Mouse (Mus musculus): ENCODE results near the gene Isoc2b.
"Not testable (repeated sequence)": the region's sequence is repeated elsewhere in the genome, so short reads cannot be mapped to it uniquely, and the experiment has no call there.

Isoc2b gene

DNA sequence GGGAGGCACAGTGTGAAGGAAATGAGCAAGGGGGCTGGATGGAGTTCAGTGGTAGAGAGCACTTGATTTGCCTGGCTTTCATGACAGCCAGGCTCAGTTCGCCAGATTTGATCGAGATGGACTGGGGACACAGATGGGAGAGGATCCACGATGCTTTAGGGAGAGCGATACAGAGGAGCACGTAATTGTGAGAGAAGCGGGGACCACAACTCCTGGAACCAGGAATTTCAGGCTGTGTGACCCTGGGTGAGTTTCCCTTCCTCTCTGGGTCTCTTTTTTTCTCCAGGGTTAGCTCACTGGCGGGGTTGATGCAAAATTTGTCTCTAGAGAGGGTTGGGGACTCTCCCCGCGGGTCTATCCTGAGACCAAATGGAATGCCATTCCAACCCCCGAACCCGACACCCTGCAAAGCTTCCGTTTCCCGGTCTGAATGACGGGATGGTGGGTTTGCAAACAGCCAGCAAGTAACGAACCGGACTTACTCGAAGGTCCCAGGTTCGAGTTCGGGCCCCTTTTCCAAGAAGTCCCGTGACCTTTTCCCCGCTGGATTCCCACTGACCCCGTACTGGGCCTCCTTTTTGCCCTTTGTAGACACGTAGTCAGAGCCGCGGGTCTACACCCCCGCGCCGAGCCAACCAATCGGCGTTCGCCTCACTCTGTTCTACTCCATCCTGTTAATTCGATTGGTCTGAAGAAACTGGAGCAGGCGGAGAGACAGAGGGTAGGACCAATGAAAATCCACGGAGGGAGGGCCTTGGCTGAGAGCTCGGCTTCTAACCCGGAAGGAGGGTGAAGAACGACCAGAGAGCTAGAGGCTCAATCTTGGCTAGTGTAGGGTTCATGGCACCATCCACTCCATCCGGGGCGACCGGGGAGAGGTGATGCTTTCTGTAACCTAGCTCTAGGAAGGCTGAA is 4.2 kb downstream of the Isoc2b start:
- peak; percentile 95 for DNase-seq (ENCODE audit: low read depth)

GRCm38 (mm10) chr7:4865090-4865489 is 5.0 kb downstream of the Isoc2b start:
- no peak for DNase-seq (ENCODE audit: low read depth)

DNA sequence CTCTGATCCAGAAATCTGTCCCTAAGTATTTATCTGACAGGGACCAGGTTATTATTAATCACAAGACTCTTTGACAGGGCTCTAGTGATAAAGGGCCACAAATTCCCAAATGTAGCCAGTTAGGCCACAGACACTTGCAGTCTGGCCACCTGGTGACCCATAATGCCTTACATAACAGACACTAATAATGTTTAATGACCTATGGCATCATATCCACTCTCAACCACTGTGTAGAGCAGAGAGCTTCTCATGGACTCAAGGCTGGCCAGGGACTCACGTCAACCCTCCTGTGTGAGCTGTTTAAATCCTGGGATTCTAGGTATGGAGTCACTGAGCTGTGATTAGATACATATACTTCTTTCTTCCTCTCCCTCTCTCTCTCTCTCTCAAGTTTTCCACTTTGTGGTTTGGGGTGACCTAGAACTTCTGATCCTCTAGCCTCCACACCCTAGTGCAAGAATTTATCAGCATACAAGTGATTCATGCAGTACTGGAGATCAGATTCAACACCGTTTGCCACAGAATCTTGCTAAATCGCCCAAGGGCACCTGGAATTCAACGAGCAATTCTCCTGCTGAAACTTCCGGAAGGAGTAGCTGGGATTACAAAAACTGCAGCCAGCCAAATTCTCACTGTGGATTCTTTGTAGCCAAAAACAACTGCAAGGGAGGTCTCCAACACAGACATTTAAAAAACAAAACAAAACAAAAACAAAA is 5.8 kb downstream of the Isoc2b start:
- DNase-seq (ENCODE audit: low read depth): no peak

GRCm38 (mm10) chr7:4863541-4864080 is 6.4 kb downstream of the Isoc2b start:
- no peak for DNase-seq (ENCODE audit: low read depth)

- no peak for DNase-seq (ENCODE audit: low read depth)
These were observed 7.0 kb downstream of the Isoc2b start for GRCm38 (mm10) chr7:4863041-4863440.

DNA sequence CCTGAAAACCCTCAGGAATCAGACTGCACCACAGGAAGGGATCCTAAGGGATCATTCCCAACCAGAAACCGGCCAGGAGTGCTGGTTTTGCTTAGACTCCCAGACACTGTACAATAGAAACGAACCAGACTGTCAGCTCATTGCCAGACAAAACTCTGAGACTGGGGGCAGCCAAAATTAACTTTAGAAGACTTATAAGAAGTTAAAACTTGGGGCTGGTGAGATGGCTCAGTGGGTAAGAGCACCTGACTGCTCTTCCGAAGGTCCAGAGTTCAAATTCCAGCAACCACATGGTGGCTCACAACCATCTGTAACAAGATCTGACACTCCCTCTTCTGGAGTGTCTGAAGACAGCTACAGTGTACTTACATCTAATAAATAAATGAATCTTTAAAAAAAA is 9.1 kb downstream of the Isoc2b start:
- not testable (repeated sequence) for DNase-seq (ENCODE audit: low read depth)

GRCm38 (mm10) chr7:4859418-4859978 is 10.6 kb downstream of the Isoc2b start:
- no peak for DNase-seq (ENCODE audit: low read depth)

- no peak for DNase-seq (ENCODE audit: low read depth)
These were observed 12.7 kb downstream of the Isoc2b start for GRCm38 (mm10) chr7:4857321-4857720.

DNA sequence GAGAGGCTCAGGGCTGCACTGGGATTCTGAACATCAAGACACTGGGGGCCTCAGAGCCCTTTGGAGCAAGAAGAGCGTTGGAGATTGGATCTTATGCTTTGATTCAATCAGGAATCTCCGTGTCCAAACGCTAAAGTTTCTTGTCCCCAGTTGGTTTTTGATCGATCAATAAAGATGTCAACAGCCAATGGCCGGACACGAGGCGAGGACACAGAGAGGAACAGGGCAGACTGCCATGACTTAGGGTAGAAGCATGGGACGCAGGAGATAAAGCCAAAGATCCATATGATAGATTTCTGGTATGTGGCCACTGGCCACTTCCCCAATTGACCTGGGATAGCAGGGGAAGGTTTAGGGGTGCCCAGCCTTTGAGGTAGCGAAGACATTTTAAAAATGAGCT is 13.6 kb downstream of the Isoc2b start:
- DNase-seq (ENCODE audit: low read depth): no peak

DNA sequence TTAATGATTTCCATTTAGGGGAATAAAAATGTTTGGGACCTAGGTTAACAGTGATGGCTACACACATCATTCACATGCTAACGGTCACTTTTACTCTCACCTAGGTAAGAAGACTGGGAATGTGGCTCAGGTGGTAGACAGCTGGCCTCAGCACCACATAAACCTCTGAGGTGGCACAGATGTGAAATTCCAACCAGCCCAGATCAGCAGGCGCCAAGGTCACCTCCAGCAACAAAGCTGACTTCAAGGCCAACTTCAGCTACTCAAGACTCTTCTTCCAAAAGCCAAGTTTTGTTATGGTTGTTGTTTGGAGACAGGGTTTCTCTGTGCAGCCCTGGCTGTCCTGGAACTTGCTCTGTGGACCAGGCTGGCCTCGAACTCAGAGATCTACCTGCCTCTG is 16.4 kb downstream of the Isoc2b start:
- no peak for DNase-seq (ENCODE audit: low read depth)

- no peak for DNase-seq (ENCODE audit: low read depth)
These were observed 18.8 kb downstream of the Isoc2b start for GRCm38 (mm10) chr7:4851315-4851688.

DNA sequence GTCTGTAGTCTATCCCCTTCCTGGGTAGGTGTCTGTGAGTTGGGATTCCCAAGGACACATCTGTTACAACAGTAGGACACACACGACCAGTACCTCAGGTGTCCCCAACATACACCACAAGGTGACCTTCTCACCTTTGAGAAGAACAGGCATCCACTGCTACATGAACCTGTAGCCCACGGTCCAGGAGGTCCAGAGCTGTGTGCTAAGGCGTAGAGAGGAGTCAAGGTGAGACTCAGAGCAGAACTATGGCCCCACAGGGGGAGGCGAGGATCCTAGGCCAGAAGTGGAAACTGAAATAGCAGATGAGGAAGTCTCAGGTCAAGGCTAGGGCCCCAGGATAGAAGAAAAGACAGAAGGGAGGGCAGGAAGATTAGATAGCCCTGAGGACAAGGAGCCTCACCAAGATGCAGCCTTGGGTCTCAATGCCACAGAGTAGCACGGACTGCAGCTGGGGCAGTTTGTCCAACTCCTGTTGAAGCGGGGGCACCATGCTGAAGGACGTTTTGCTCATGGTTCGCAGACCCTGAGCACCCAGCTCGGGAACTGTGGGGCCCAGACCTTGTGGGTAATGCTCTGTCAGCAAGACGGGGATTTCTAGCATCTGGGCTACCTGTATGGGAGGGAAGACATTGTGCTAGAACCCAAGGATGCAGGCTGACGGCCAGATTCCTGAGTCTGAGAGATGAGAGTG is 19.3 kb downstream of the Isoc2b start:
- no peak for DNase-seq (ENCODE audit: low read depth)

- DNase-seq (ENCODE audit: low read depth): no peak
These were observed 20.7 kb downstream of the Isoc2b start for GRCm38 (mm10) chr7:4849372-4849771.

DNA sequence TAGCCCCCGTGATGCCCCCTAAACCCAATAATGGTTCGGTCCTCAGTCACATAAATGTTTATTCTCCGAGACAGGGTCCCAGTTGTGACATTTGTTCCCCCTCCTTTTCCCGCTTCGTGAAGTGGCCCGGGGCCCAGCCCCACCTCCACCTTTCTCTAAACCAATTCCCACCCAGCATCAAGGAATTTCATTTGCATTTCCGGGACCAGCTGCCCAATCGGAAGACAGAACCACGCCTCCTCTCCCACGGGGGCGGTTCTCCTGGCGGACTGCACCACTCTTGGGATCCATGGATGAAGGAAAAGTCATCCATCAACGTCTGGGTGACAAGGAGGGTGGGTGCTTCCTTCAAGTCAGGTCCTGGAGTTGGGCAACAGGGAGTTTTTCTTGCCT is 25.1 kb downstream of the Isoc2b start:
- no peak for DNase-seq (ENCODE audit: low read depth)

DNA sequence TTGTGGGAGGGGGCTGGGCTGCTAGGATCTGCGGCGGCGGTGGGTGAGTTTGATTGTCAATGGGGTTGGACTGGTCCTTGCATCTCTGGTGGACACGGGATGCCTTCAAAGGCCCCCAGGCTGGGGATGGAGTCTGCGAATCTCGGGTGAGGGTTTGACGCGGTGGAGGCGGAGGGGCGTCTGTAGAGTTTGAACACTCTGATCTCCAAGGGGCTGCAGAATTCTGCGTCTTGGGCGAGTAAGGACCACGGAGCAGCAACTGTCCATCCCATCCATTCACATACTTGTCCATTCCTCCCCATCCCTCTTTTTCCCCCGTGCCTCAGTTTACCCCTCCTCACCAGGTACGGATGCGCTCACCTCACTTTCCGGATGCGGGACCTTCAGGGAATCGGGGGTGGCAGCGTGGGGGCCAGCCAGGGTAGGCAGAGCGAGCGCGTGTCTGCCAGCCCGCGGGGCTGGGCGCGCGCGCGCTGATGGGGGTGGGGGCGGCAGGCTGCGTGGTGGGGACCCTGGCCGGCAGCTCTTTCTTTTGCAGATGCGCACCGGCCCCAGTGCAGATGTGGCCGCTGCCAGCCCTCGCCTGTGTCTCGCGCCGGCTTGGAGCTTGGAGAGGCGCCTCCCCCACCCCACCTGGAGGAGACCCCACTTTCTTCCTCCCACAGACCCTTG is 25.7 kb downstream of the Isoc2b start, which contains the start of gene Shisa7:
Shisa7 (minus strand) TSS at position 452 of the 672 bp plus-strand sequence.
- DNase-seq (ENCODE audit: low read depth): no peak

DNA sequence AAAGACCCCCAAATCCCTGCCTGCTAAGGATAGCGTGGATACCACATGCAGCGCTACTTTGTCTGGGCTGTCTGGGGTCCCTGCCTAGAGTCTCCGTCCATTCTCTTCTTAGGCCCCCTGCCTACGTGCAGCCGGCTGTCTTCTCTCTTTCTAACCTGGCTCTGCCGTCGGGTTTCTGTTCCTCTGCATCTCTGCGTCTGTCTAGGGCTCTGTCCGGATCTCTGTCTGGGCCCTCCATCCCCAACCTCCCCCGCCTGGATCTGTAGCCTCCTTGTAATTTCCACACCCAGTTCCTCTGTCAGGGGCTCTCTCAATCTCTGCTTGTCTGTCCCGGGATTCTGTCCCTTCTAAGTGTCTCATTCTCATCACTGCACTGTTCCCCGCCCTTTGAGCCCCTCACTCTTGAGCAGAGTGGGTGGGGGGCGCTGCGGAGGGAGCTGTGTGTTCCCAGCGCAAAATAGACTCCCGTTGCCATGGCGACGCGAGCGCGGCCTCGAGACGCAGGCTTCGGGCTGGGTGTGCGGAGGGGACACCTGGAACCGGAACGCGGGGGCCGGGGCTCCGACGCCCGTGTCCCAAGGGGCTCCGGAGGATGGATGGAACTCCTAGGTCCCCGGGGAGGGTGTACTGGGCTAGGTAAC is 26.3 kb downstream of the Isoc2b start:
- DNase-seq (ENCODE audit: low read depth): no peak

- DNase-seq (ENCODE audit: low read depth): no peak
These were observed 27.4 kb downstream of the Isoc2b start for GRCm38 (mm10) chr7:4842634-4843131.

GRCm38 (mm10) chr7:4842077-4842476 is 28.0 kb downstream of the Isoc2b start:
- DNase-seq (ENCODE audit: low read depth): no peak

GRCm38 (mm10) chr7:4837639-4838038 is 32.4 kb downstream of the Isoc2b start:
- DNase-seq (ENCODE audit: low read depth): no peak

DNA sequence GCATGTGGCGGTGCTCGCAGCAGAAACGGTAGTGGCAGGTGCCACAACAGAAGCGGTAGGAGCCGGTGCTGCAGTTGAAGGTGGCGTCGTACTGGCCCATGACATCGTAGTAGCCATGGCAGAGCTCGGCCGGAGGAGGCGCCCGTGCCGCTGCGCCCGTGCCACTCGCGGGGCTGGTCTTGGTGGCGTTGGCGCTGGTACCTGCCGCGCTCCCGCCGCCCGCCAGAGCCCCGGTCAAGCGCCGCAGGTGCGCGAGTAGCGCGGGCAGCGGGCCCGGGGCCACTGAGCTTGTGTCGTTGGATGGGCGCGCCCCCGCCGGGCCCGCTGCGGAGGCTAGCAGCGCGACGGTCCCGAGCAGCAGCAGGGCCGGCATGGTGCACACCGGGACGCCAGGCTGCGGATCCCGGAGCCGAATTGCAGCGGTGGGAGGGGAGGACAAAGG is 33.7 kb downstream of the Isoc2b start:
- DNase-seq (ENCODE audit: low read depth): no peak
